Mouse (Mus musculus) embryo, embryonic 10 days (tissue): Measurements from ENCODE around the gene Ptpn1.

ENCODE experiments used
- DNase-seq: peaks from one replicate; pipeline ENCODE4 v3.0.0-alpha.2; 2015; ENCODE audit warnings: low spot score

Ptpn1 gene

GRCm38 (mm10) chr2:167921823-167922222, 10.0 kb upstream of the Ptpn1 start:
- no peak for DNase-seq

- no peak for DNase-seq
These were observed 7.8 kb upstream of the Ptpn1 start for GRCm38 (mm10) chr2:167924011-167924410.

- DNase-seq = peak; percentile 79
These were observed 6.9 kb upstream of the Ptpn1 start for GRCm38 (mm10) chr2:167924803-167925604.

GRCm38 (mm10) chr2:167925841-167926800, 5.7 kb upstream of the Ptpn1 start:
- no peak for DNase-seq

- no peak for DNase-seq
These were observed 3.8 kb upstream of the Ptpn1 start for GRCm38 (mm10) chr2:167928002-167928526.

GRCm38 (mm10) chr2:167928972-167929371, 2.9 kb upstream of the Ptpn1 start:
- no peak for DNase-seq

- no peak for DNase-seq
These were observed 882 bp upstream of the Ptpn1 start for GRCm38 (mm10) chr2:167930975-167931374.

- peak; percentile 41 for DNase-seq
These were observed 922 bp downstream of the Ptpn1 start for GRCm38 (mm10) chr2:167932727-167933231.

GRCm38 (mm10) chr2:167933397-167933796, 1.5 kb downstream of the Ptpn1 start:
- DNase-seq = no peak

GRCm38 (mm10) chr2:167935956-167936355, 4.1 kb downstream of the Ptpn1 start:
- DNase-seq = no peak

- DNase-seq = no peak
These were observed 6.9 kb downstream of the Ptpn1 start for GRCm38 (mm10) chr2:167938786-167939185.

- DNase-seq = no peak
These were observed 7.3 kb downstream of the Ptpn1 start for GRCm38 (mm10) chr2:167939204-167939603.

GRCm38 (mm10) chr2:167939632-167940399, 8.0 kb downstream of the Ptpn1 start:
- no peak for DNase-seq

- no peak for DNase-seq
These were observed 8.8 kb downstream of the Ptpn1 start for GRCm38 (mm10) chr2:167940636-167941035.

- DNase-seq = no peak
These were observed 9.5 kb downstream of the Ptpn1 start for GRCm38 (mm10) chr2:167941320-167941719.

- DNase-seq = no peak
These were observed 9.9 kb downstream of the Ptpn1 start for GRCm38 (mm10) chr2:167941745-167942176.

GRCm38 (mm10) chr2:167942199-167942925, 10.5 kb downstream of the Ptpn1 start:
- peak; percentile 13 for DNase-seq

- no peak for DNase-seq
These were observed 11.2 kb downstream of the Ptpn1 start for GRCm38 (mm10) chr2:167942926-167943633.

GRCm38 (mm10) chr2:167944193-167944592, 12.3 kb downstream of the Ptpn1 start:
- DNase-seq = no peak

GRCm38 (mm10) chr2:167945451-167945850, 13.6 kb downstream of the Ptpn1 start:
- no peak for DNase-seq
